Mouse (Mus musculus) intestine, embryonic 14.5 days (tissue): ENCODE results near the gene Tomm22. TPM values are rescaled to one million over a fixed set of nuclear protein-coding genes. Genes with fewer than 3 reads are reported as not detected.

ENCODE experiments used
- ATAC-seq: fragments of 200-750 bp; cut with Nextera tagmentation; replicated peaks from 2 replicates; pipeline ENCODE4 v1.8.0; 2017; ENCODE audit warnings: low read depth, moderate number of reproducible peaks, moderate TSS enrichment, moderate library complexity; ENCODE audit not compliant: low FRiP score, low TSS enrichment
- DNase-seq: peaks from one replicate; pipeline ENCODE4 v3.0.0-alpha.2; 2018; ENCODE audit warnings: low spot score
- H3K27ac ChIP-seq: fragments of 300-500 bp; sonication (generic); 2 replicates; pipeline ENCODE4 v1.5.1; 2014; ENCODE audit warnings: low read depth, mild to moderate bottlenecking, control low read depth
- H3K27me3 ChIP-seq: fragments of 300-500 bp; sonication (generic); replicated peaks from 2 replicates; pipeline ENCODE4 v1.6.1; 2014; ENCODE audit warnings: low read length, control low read depth; ENCODE audit not compliant: control insufficient read depth, insufficient read depth
- H3K36me3 ChIP-seq: fragments of 300-500 bp; sonication (generic); 2 replicates; pipeline ENCODE4 v1.6.1; 2014; ENCODE audit warnings: low read length, control low read depth; ENCODE audit not compliant: control insufficient read depth, insufficient read depth
- H3K4me1 ChIP-seq: fragments of 300-500 bp; sonication (generic); replicated peaks from 2 replicates; pipeline ENCODE4 v1.6.1; 2014; ENCODE audit warnings: low read length, control low read depth, mixed read lengths; ENCODE audit not compliant: control insufficient read depth, insufficient read depth
- H3K4me2 ChIP-seq: fragments of 300-500 bp; sonication (generic); 2 replicates; pipeline ENCODE4 v1.6.1; 2014; ENCODE audit warnings: low read length
- H3K4me3 ChIP-seq: fragments of 300-500 bp; sonication (generic); 2 replicates; pipeline ENCODE4 v1.5.1; 2014; ENCODE audit warnings: low read depth, low read length, control low read depth, mixed read lengths
- H3K9ac ChIP-seq: fragments of 300-500 bp; sonication (generic); 2 replicates; pipeline ENCODE4 v1.6.1; 2014; ENCODE audit warnings: mild to moderate bottlenecking, low read length
- H3K9me3 ChIP-seq: fragments of 300-500 bp; sonication (generic); 2 replicates; pipeline ENCODE4 v1.6.1; 2016; ENCODE audit warnings: low read length, control low read depth; ENCODE audit not compliant: control insufficient read depth
- WGBS: fragments of 180-500 bp; shearing (Covaris S2); extraction: QIAGEN DNeasy Blood & Tissue Kit; methylation state at CpG from one replicate; pipeline ENCODE4 v1.1.7; 2014; 5-methylcytosine and 5-hydroxymethylcytosine counted together
- polyA plus RNA-seq: library from polyadenylated mRNA; unstranded; fragments of >200 nt; fragmentation: Nextera tagmentation; extraction: Ambion mirVana; gene quantifications from 2 replicates; pipeline ENCODE4 v1.2.1, GENCODE M21; 2014

Tomm22 gene
- polyA plus RNA-seq, 1 experiment from 2014 or later = 244 TPM

DNA sequence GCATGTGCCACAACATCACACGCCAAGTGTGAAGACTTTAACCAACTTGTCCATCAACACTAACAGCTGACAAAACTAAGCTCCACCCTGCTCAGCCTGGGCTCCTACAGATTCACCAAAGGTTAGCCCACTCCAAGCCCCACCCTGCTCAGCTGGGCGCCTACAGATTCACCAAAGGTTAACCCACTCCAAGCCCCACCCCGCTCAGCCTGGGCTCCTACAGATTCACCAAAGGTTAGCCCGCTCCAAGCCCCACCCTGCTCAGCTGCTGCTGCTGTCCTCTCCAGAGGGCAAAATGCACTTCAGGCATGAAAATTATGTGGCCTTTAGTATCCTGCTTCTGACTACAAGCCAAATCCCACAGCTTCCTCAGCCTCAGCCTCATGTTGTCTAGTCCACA lies 11.3 kb downstream of the Tomm22 start:
- Histone ChIP-seq H3K9ac (no peak overlapping the region), H3K27ac (no peak overlapping the region), H3K9me3 (no peaks in the 10 kb centered on the region), H3K27me3 (no peaks in the 10 kb centered on the region), H3K36me3 (0 out of 2 replicates have a peak, but pooled peaks cover 7% of the 10 kb centered on the region), H3K4me2 (no peak overlapping the region), H3K4me3 (no peak overlapping the region), H3K4me1 (peaks cover 37% of the 10 kb centered on the region)
- 90% methylated on average over 4 of the region's 4 CpGs for WGBS
- ATAC-seq (no peak), DNase-seq (no peak)

GRCm38 (mm10) chr15:79683146-79683545 lies 12.5 kb downstream of the Tomm22 start:
- no peak for ATAC-seq

DNA sequence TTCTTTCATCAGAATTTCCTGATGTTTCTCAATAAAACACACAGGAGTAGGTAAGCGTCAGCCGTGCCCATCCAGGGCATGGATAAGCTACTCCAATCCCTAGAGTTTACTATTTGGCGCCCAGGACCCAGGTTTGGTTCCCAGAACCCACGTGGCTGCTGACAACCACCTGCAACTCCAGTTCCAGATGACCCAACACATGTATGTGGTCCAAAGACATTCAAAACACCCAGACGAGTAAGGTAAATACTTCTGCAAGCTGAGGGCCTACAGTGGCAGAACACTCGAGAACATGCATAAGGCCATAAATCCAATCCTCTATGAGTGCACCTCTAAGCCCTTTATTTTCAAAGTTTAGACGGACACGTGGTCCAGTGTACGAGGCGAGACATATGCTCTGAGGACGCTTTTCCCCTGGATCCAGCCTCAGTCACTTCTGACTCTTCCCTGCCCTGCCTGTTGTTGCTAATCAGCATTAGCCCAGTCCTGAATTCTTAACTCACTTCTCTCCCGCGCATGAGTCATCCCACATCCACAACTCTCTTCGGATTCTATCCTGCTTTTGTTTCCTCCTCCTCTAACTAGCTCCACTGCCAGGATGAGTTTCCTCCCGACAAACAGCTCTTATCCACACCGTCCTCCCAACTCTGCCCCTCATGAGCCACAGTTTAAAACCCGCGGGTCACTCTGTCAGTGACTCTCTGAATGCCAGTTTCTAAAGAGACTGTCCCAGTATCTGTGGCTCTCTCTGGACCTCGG lies 13.2 kb downstream of the Tomm22 start:
- Histone ChIP-seq H3K27ac (no peak overlapping the region), H3K4me2 (peak overlapping the region; percentile 73), H3K9me3 (no peaks in the 10 kb centered on the region), H3K4me1 (peaks cover 42% of the 10 kb centered on the region), H3K27me3 (no peaks in the 10 kb centered on the region), H3K36me3 (0 out of 2 replicates have a peak, but pooled peaks cover 4% of the 10 kb centered on the region), H3K9ac (no peak overlapping the region), H3K4me3 (0 out of 2 replicates have a peak overlapping the region, but pooled peaks have one; percentile 72)
- no peak for ATAC-seq
- WGBS = 65% methylated on average over 19 of the region's 19 CpGs
- DNase-seq = no peak

More at GRCm38 (mm10) chr15:79683146-79683545, 12.5 kb downstream of the Tomm22 start:
- Histone ChIP-seq H3K4me3 (no peak overlapping the region), H3K4me2 (no peak overlapping the region), H3K27me3 (no peaks in the 10 kb centered on the region), H3K4me1 (peaks cover 37% of the 10 kb centered on the region), H3K9me3 (no peaks in the 10 kb centered on the region), H3K27ac (no peak overlapping the region), H3K9ac (no peak overlapping the region), H3K36me3 (0 out of 2 replicates have a peak, but pooled peaks cover 4% of the 10 kb centered on the region)
- 77% methylated on average over 6 of the region's 6 CpGs for WGBS
- no peak for DNase-seq

DNA sequence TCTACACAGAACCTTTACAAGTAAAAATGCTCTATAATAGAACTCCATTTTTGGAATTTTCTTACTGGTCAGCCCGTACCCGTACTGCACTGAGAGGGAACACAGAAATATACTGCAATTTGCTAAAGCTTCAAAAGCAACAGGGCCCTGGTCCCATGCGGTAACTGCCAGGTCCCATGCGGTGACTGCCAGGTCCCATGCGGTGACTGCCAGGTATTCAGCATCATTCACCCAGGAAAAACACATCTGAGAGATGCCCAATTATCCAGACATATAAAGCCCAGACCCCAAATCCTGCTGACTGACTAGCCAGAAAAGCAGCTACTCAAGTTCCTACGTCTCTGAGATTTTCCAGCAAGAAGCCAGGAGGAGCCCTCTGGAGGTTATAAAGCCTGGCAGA lies 14.0 kb downstream of the Tomm22 start:
- DNase-seq (no peak), ATAC-seq (no peak)
- Histone ChIP-seq H3K27me3 (no peaks in the 10 kb centered on the region), H3K4me1 (peaks cover 42% of the 10 kb centered on the region), H3K9ac (0 out of 2 replicates have a peak overlapping the region, but pooled peaks have one; percentile 78), H3K4me3 (peak overlapping the region; percentile 72; the same call in 1 of the 2 replicates), H3K36me3 (0 out of 2 replicates have a peak, but pooled peaks cover 4% of the 10 kb centered on the region), H3K9me3 (no peaks in the 10 kb centered on the region), H3K27ac (no peak overlapping the region), H3K4me2 (peak overlapping the region; percentile 73)
- 84% methylated on average over 6 of the region's 6 CpGs for WGBS

DNA sequence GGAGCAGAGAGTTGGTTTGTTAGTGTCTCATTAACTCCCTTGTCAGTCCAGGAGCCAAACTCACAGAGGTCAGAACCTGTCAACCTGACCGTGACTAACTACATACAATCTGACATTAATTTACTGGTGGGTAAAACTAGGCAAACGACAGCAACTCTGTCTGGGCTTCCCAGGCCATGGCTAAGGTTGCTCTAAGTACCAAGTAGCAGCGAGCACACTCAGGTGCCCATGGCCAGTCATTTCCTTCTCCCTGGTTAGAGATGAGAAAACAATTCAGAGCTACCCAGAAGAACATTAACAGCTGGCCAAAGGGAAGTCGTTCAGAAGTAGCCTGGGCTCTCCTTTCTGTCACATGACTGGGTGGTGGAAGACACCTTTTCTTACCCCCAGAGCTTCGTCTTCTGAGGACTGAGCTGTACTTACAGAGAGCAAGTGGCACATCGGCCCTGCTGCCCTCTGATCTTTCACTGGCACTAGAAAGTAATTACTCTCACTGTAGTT lies 14.5 kb downstream of the Tomm22 start:
- Histone ChIP-seq H3K4me3 (peak overlapping the region; percentile 72), H3K27ac (no peak overlapping the region), H3K4me1 (peaks cover 42% of the 10 kb centered on the region), H3K27me3 (no peaks in the 10 kb centered on the region), H3K36me3 (0 out of 2 replicates have a peak, but pooled peaks cover 4% of the 10 kb centered on the region), H3K9me3 (no peaks in the 10 kb centered on the region), H3K9ac (peak overlapping the region; percentile 78), H3K4me2 (peak overlapping the region; percentile 73)
- ATAC-seq (no peak), DNase-seq (no peak)
- whole genome bisulfite sequencing = 29% methylated on average over 6 of the region's 6 CpGs

DNA sequence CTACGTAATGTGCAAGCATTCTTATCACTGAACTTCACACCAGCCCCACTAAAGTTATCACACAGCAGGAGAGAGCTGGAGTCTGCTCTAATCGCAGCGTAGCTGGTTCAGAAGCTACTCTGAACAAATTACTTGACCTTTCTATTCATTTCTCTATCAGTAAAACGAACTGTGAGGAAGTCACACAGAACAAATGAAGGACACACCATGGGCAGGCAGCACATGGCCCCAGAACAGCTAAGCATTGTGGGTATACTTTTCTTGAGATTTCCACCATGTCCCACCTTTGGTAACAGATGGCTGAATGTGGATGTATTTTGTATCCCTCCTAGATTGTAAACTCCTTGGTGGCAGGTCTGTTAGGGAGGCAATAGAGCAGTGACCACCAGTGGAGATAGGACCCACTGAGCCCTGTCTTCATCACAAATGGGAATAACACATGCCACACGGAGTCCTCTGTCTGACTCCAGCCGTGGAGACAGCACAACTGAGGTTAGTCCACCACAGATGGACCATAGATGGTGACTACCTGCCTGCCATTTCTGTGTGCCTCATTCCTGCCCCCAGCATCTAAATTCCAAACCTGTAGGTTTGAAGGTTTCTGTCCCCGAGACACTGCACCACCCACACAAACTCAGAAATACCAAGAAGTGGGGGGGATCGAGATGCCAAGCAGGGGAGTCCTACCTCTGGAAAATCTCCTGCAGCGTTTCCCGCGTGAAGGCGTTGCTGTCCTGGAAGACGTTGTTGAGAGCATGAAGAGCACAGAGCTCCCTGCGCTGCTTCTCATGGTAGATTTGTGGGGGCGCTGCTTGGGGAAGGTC lies 15.6 kb downstream of the Tomm22 start:
- H3K27ac ChIP-seq = no peak overlapping the region
- peak overlapping the region; percentile 78 for H3K9ac ChIP-seq
- no peak for DNase-seq
- H3K27me3 ChIP-seq = no peaks in the 10 kb centered on the region
- 0 out of 2 replicates have a peak, but pooled peaks cover 4% of the 10 kb centered on the region for H3K36me3 ChIP-seq
- peak overlapping the region; percentile 73 for H3K4me2 ChIP-seq
- H3K9me3 ChIP-seq = no peaks in the 10 kb centered on the region
- WGBS = 13% methylated on average over 15 of the region's 15 CpGs
- no peak for ATAC-seq
- H3K4me3 ChIP-seq = peak overlapping the region; percentile 72
- H3K4me1 ChIP-seq = peaks cover 42% of the 10 kb centered on the region

- peak overlapping the region; percentile 91 for H3K27ac ChIP-seq
- DNase-seq = peak; percentile 81
- ATAC-seq = no peak
- H3K9me3 ChIP-seq = no peaks in the 10 kb centered on the region
- H3K4me2 ChIP-seq = peak overlapping the region; percentile 73
- peak overlapping the region; percentile 78 for H3K9ac ChIP-seq
- no peaks in the 10 kb centered on the region for H3K27me3 ChIP-seq
- under 1% methylated on average over 31 of the region's 33 CpGs for WGBS
- peaks cover 49% of the 10 kb centered on the region for H3K4me1 ChIP-seq
- 0 out of 2 replicates have a peak, but pooled peaks cover 4% of the 10 kb centered on the region for H3K36me3 ChIP-seq
- peak overlapping the region; percentile 72 for H3K4me3 ChIP-seq
Measured at GRCm38 (mm10) chr15:79687175-79687574, 16.5 kb downstream of the Tomm22 start.

- peak within 1 kb of the TSS; percentile 73 for H3K4me2 ChIP-seq
- peak within 1 kb of the TSS; percentile 78 for H3K9ac ChIP-seq
- under 1% methylated on average over 72 of the region's 72 CpGs for WGBS
- H3K27ac ChIP-seq = peak within 1 kb of the TSS; percentile 91
- H3K36me3 ChIP-seq = 0 out of 2 replicates have a peak, but pooled peaks cover 3% of the 10 kb centered on the region
- no peaks in the 10 kb centered on the region for H3K9me3 ChIP-seq
- peaks cover 54% of the 10 kb centered on the region for H3K4me1 ChIP-seq
- H3K27me3 ChIP-seq = no peaks in the 10 kb centered on the region
- peak within 1 kb of the TSS; percentile 72 for H3K4me3 ChIP-seq
- DNase-seq = peak; percentile 99
- ATAC-seq = peak; percentile 64
Measured at GRCm38 (mm10) chr15:79687646-79688267, 17.1 kb downstream of the Tomm22 start, which contains the start of gene Josd1. Gene Josd1, minus strand, starts transcription at chr15:79687919.
